Mouse (Mus musculus) cerebellum, adult 2 months (tissue): Measurements from ENCODE around the gene Pla2g2e. TPM values are rescaled to one million over a fixed set of nuclear protein-coding genes. Genes with fewer than 3 reads are reported as not detected.

Experiments
- DNase-seq, 2 experiments: peaks; one replicate each; pipeline ENCODE4 v3.0.0; 2021
- H3K27ac ChIP-seq: fragments of 200-500 bp; 2 replicates; pipeline ENCODE4 v1.5.1; 2012; ENCODE audit warnings: low read length, control low read depth, inconsistent platforms; ENCODE audit not compliant: insufficient read depth
- H3K27me3 ChIP-seq: fragments of 200-500 bp; 2 replicates; pipeline ENCODE4 v1.6.1; 2012; ENCODE audit warnings: inconsistent platforms, mild to moderate bottlenecking, low read length, moderate library complexity; ENCODE audit not compliant: control insufficient read depth, insufficient read depth
- H3K4me1 ChIP-seq: fragments of 200-500 bp; 2 replicates; pipeline ENCODE4 v1.6.1; 2011; ENCODE audit warnings: low read length; ENCODE audit not compliant: control insufficient read depth, insufficient read depth
- H3K4me3 ChIP-seq: fragments of 200-500 bp; replicated peaks from 2 replicates; pipeline ENCODE3; 2011; ENCODE audit warnings: mild to moderate bottlenecking, low read depth, low read length, control low read depth; ENCODE audit not compliant: insufficient read depth
- CTCF ChIP-seq: fragments of 200-500 bp; IDR thresholded peaks from 2 replicates; pipeline ENCODE4 v1.5.1; 2011; ENCODE audit warnings: low read depth, mild to moderate bottlenecking, control low read depth, low read length, moderate library complexity, borderline replicate concordance; ENCODE audit not compliant: insufficient read depth
- POLR2A ChIP-seq: fragments of 200-500 bp; IDR thresholded peaks from 2 replicates; pipeline ENCODE4 v1.6.1; 2011; ENCODE audit warnings: low read length, control low read depth, borderline replicate concordance; ENCODE audit not compliant: insufficient read depth
- WGBS: fragments of 180-500 bp; shearing (Covaris S2); methylation state at CpG from one replicate; pipeline ENCODE4 v1.1.7; 2018; 5-methylcytosine and 5-hydroxymethylcytosine counted together
- polyA plus RNA-seq: library from polyadenylated mRNA; depleted of rRNA; stranded (reverse); fragments of >200 nt; gene quantifications from 2 replicates; pipeline ENCODE4 v1.2.3, GENCODE M21; 2012; rRNA removed

Pla2g2e gene
- polyA plus RNA-seq, 1 experiment: not detected

DNA sequence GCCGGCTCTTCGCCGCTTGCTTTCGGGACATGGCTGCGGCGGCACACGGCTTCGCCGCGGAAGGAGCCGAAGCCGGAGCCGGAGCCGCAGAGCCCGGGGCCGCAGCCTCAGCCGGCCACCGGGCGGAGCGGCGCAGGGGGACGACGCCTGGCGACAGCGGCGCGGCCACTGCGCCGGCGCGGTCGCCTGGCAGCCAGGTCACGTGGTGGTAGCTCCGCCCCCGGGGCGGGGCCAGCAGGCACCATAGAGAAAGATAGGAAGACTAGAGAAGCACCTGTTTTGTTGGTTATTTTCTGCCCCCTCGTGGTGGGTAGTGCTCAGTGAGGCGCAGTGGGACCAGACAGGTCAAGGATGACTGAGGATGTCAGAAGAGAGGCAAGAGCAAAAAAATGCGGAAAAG is 36.1 kb downstream of the Pla2g2e start, which contains the start of gene Otud3:
TSS of gene Otud3 (minus strand) at position 149 of the 400 bp plus-strand sequence.
- TF ChIP-seq CTCF (peak; percentile 81), POLR2A (peak; percentile 83)
- DNase-seq: peak; percentile 97
- Histone ChIP-seq H3K4me3 (peak within 1 kb of the TSS; percentile 74), H3K27me3 (no peaks in the 10 kb centered on the region), H3K27ac (peak within 1 kb of the TSS; percentile 32; the same call in 1 of the 2 replicates), H3K4me1 (peaks cover 10% of the 10 kb centered on the region; the same call in 1 of the 2 replicates)
- WGBS: under 1% methylated on average over 39 of the region's 39 CpGs

DNA sequence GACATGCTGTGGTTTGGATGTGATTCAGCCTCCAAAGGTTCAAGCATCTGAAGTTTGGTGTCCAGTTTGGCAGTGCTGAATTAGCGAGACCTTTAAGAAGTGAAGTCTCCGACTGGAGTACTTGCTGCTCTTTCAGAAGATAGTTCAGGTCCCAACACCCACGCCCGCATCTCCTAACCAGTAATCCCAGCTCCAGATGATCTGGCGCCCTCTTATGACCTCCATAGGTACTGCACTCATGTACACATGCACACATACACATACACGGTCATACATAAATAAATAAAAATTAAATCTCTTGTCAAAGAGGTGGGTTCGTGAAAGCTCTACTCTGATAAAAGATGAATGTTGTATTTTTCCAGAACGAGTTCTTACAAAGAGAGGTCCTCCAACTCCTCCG is 39.5 kb downstream of the Pla2g2e start:
- H3K4me3 ChIP-seq: no peak overlapping the region
- H3K4me1 ChIP-seq: 0 out of 2 replicates have a peak, but pooled peaks cover 2% of the 10 kb centered on the region
- no peak for DNase-seq
- TF ChIP-seq CTCF (no peak), POLR2A (no peak)
- no peak overlapping the region for H3K27ac ChIP-seq
- 85% methylated on average over 9 of the region's 9 CpGs for WGBS
- H3K27me3 ChIP-seq: no peaks in the 10 kb centered on the region

DNA sequence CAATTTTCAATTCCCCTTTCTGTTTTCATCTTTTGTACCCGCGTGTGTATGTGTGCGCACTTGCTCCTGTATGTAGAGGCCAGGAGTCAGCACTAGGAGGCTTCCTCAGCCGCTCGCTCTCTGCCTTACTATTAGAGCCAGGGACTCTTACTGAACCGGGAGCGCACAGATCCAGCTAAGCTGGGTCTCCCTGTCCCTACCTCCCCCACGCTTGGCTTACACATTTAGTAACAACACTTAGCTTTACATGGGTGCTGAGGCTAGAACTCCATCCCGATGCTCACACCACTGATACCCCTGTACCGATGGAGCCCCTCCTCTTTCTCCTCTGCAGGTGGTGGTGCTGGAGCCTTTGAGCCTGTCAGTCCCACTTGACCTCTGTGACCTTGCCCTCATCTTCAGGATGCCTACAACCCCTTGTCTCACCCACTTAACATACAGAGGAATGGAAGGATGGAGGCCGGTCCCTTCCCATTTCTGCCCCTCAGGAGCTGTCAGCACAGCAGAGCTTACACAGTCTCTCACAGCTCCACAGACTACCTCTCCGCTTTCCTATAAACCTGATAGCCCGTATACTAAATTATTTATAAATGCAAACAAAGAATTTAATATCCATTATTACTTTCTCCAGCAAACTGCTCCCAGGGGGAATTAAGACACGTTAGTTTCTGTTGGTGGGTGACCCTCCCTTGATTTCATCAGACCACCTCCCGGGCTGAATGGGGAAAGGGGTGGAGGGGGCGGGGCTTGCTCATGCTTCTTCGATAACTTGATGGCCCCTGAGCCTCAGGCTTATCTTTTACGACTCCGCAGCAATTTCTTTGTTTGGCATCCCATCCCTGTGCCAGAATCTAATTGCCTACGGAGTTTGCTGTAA is 43.8 kb downstream of the Pla2g2e start:
- Histone ChIP-seq H3K4me3 (no peak overlapping the region), H3K4me1 (no peaks in the 10 kb centered on the region), H3K27me3 (no peaks in the 10 kb centered on the region), H3K27ac (no peak overlapping the region)
- 38% methylated on average over 20 of the region's 20 CpGs for WGBS
- no peak for DNase-seq
- TF ChIP-seq POLR2A: no peak
- no peak for TF ChIP-seq CTCF

DNA sequence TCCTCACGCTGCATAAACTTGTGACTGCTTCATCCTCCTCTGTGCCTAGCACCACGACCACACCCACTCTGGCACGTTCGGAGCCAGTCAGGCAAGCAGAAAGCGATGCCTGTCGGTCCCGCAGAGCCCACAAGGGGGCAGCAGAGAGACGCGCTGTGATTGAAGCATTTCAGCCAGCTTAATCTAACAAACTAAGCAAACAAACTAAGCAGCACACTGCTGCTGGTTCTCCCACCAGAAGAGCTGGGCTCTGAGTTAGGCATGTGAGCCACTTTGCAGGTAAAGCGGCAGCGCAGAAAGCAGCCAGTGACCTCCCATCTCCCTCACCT is 44.4 kb downstream of the Pla2g2e start:
- H3K27me3 ChIP-seq: no peaks in the 10 kb centered on the region
- H3K4me1 ChIP-seq: no peaks in the 10 kb centered on the region
- H3K4me3 ChIP-seq: no peak overlapping the region
- TF ChIP-seq POLR2A: no peak
- TF ChIP-seq CTCF: peak; percentile 99
- H3K27ac ChIP-seq: no peak overlapping the region
- DNase-seq: peak; percentile 83 to 93
- 3% methylated on average over 11 of the region's 11 CpGs for WGBS

DNA sequence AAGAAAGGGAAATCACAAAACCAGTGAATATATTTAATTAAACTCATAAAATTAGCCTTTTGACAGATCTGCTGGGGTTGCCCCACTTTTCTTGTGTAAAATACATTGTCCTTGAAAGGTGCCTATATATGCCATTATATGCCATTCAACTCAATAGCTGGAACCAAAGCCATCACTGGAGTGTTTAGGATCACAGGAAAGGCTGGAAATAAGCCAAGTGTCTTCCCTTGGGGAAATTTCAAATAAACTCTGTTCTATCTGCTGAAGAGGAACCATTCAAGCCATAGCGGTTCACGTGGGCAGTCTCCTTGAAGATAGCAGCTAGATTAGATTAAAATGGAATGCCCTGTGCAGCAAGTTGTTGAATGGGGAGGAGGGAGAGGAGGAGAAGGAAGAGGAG is 47.8 kb downstream of the Pla2g2e start:
- no peak for DNase-seq
- no peak overlapping the region for H3K4me3 ChIP-seq
- H3K27ac ChIP-seq: no peak overlapping the region
- H3K4me1 ChIP-seq: no peaks in the 10 kb centered on the region
- TF ChIP-seq CTCF (no peak), POLR2A (no peak)
- H3K27me3 ChIP-seq: no peaks in the 10 kb centered on the region
- WGBS: 33% methylated on average over 2 of the region's 2 CpGs

Other genes starting within 250 kb of the Pla2g2e start
- gene Vwa5b1, start 242.1 kb upstream of the Pla2g2e start, polyA plus RNA-seq: 1.6 and 2.7 TPM in 2 replicates
- gene Pla2g2c, start 153.2 kb upstream of the Pla2g2e start, polyA plus RNA-seq: 0.22 and 0.33 TPM in 2 replicates
- gene Ubxn10, start 140.8 kb upstream of the Pla2g2e start, polyA plus RNA-seq: 1.9 and 2.3 TPM in 2 replicates
- gene Pla2g2f, start 120.3 kb upstream of the Pla2g2e start, polyA plus RNA-seq: 0.41 and 0.69 TPM in 2 replicates
- 0.11 and 0.16 TPM in 2 replicates for gene Pla2g2d, start 102.2 kb upstream of the Pla2g2e start, polyA plus RNA-seq
- gene Pla2g5, start 14.5 kb upstream of the Pla2g2e start, polyA plus RNA-seq: 2.0 and 4.7 TPM in 2 replicates
- gene Gm13030, start 4.0 kb upstream of the Pla2g2e start, polyA plus RNA-seq: not detected in 2 replicates
- gene Otud3, start 36.0 kb downstream of the Pla2g2e start, polyA plus RNA-seq: 8.3 and 9.0 TPM in 2 replicates
- not detected in 2 replicates for gene Rnf186, start 89.2 kb downstream of the Pla2g2e start, polyA plus RNA-seq
- 2.4 and 2.5 TPM in 2 replicates for gene Tmco4, start 94.9 kb downstream of the Pla2g2e start, polyA plus RNA-seq
- 1.1 and 1.2 TPM in 2 replicates for gene Htr6, start 197.6 kb downstream of the Pla2g2e start, polyA plus RNA-seq
- gene Nbl1, start 215.1 kb downstream of the Pla2g2e start, polyA plus RNA-seq: 55.0 and 63.1 TPM in 2 replicates